Comparison of ENCODE assay signal across 29 mouse cellular contexts in genomic region chr19:45628649-45629048, GRCm38 (mm10). TPM values are rescaled to one million over a fixed set of nuclear protein-coding genes. Genes with fewer than 3 reads are reported as not detected.
A peak's percentile ranks its signal among the peaks of the same experiment; 100 is the strongest.
DNase-seq lines count a peak whose midpoint lies in the region; ATAC-seq and TF ChIP-seq lines count a peak whose summit lies in the region.
"Had no signal": no experiment of that assay in that cellular context is flagged by ENCODE, and none has a peak within 500 bp of the region (broad histone marks: within the 10 kb centered on the region; RNA-seq: fewer than 3 reads in every experiment).

No protein-coding gene starts in this region.

- H3K9ac ChIP-seq in kidney, embryonic 14.5 days (ENCODE audit: low read depth, low read length): no peak overlapping the region
- H3K9ac ChIP-seq in kidney, postnatal 0 days (ENCODE audit: low read depth, low read length): no peak overlapping the region
- H3K9ac ChIP-seq: embryonic facial prominence, embryonic 13.5 days; forebrain, embryonic 12.5 days; forebrain, embryonic 15.5 days; heart, embryonic 12.5 days; heart, embryonic 15.5 days; hindbrain, embryonic 13.5 days had no signal

- H3K4me3 ChIP-seq in kidney, embryonic 14.5 days (ENCODE audit: low read length): no peak overlapping the region
- no peak overlapping the region for H3K4me3 ChIP-seq in kidney, postnatal 0 days (replicated peaks; ENCODE audit: low read depth, low read length)
- no peak overlapping the region for H3K4me3 ChIP-seq in limb, embryonic 10.5 days
- H3K4me3 ChIP-seq: embryonic facial prominence, embryonic 10.5 days; embryonic facial prominence, embryonic 13.5 days; erythroblast, embryonic 14.5 days; forebrain, embryonic 12.5 days; forebrain, embryonic 15.5 days; gastrocnemius, adult 2 months; heart, embryonic 12.5 days; heart, embryonic 15.5 days; hindbrain, embryonic 10.5 days; hindbrain, embryonic 13.5 days had no signal

- no peak for TF ChIP-seq CTCF in kidney, postnatal 0 days (IDR thresholded peaks at IDR 0.05; ENCODE audit: low read depth)

- no peaks in the 10 kb centered on the region for H3K27me3 ChIP-seq in kidney, embryonic 14.5 days (ENCODE audit: control insufficient read depth, insufficient read depth, low read length)
- H3K27me3 ChIP-seq in kidney, postnatal 0 days (ENCODE audit: insufficient read depth, low read length): no peaks in the 10 kb centered on the region
- no peaks in the 10 kb centered on the region for H3K27me3 ChIP-seq in limb, embryonic 10.5 days (ENCODE audit: low read depth, poor library complexity, severe bottlenecking)
- H3K27me3 ChIP-seq: embryonic facial prominence, embryonic 13.5 days; forebrain, embryonic 15.5 days; heart, embryonic 12.5 days; heart, embryonic 15.5 days had no signal

- no peak overlapping the region for H3K4me2 ChIP-seq in kidney, embryonic 14.5 days (replicated peaks; ENCODE audit: low read depth, low read length)
- no peak overlapping the region for H3K4me2 ChIP-seq in kidney, postnatal 0 days (ENCODE audit: low read length)
- H3K4me2 ChIP-seq: embryonic facial prominence, embryonic 13.5 days; forebrain, embryonic 12.5 days; forebrain, embryonic 15.5 days; heart, embryonic 12.5 days; heart, embryonic 15.5 days; hindbrain, embryonic 13.5 days had no signal

- ATAC-seq in kidney, embryonic 14.5 days (ENCODE audit: low FRiP score, low TSS enrichment): peak; percentile 71
- peak; percentile 72 for ATAC-seq in kidney, postnatal 0 days (replicated peaks; ENCODE audit: low FRiP score, low read depth)
- ATAC-seq: activated CD4-positive, CD25-positive, alpha-beta regulatory T cell, adult 4 months; forebrain, embryonic 15.5 days; hindbrain, embryonic 16.5 days had no signal

- H3K36me3 ChIP-seq in kidney, embryonic 14.5 days (ENCODE audit: control insufficient read depth, insufficient read depth, low read length): no peaks in the 10 kb centered on the region; the same call in 1 of the 2 replicates
- H3K36me3 ChIP-seq in kidney, postnatal 0 days (ENCODE audit: insufficient read depth, low read length): peaks cover 13% of the 10 kb centered on the region; the same call in 1 of the 2 replicates
- peaks cover 27% of the 10 kb centered on the region for H3K36me3 ChIP-seq in limb, embryonic 10.5 days
- H3K36me3 ChIP-seq: forebrain, embryonic 12.5 days; hindbrain, embryonic 10.5 days had no signal

- 18% methylated on average over 6 of the region's 6 CpGs for WGBS in kidney, embryonic 14.5 days
- 25% methylated on average over 6 of the region's 6 CpGs for WGBS in kidney, postnatal 0 days
- 12% methylated on average over 6 of the region's 6 CpGs for WGBS in limb, embryonic 10.5 days

- no peak for DNase-seq in kidney, postnatal 25 days
- DNase-seq in kidney, postnatal 0 days (ENCODE audit: low spot score): peak; percentile 72
- DNase-seq in kidney, adult 18-20 months: no peak
- no peak for DNase-seq in limb, embryonic 10.5 days (ENCODE audit: low spot score)
- no peak for DNase-seq in cerebellum, postnatal 14 days
- no peak for DNase-seq in cerebellum, adult 8-10 months
- DNase-seq: adrenal gland, adult 8-10 months; adrenal gland, postnatal 25 days; cerebellum, adult 11-12 months; cerebellum, adult 9-11 months; cerebellum, postnatal 36 days; embryo, embryonic 11 days; gastrocnemius, adult 2 months; gastrocnemius, postnatal 14 days; heart, adult 11 months; heart, postnatal 10 days; heart, postnatal 36 days had no signal

- peak overlapping the region; percentile 30; the same call in 1 of the 2 replicates for H3K27ac ChIP-seq in kidney, embryonic 14.5 days (ENCODE audit: low read depth, low read length)
- no peak overlapping the region for H3K27ac ChIP-seq in kidney, postnatal 0 days
- peak overlapping the region; percentile 6; the same call in 1 of the 2 replicates for H3K27ac ChIP-seq in limb, embryonic 10.5 days
- H3K27ac ChIP-seq: embryonic facial prominence, embryonic 10.5 days; embryonic facial prominence, embryonic 13.5 days; forebrain, embryonic 12.5 days; forebrain, embryonic 15.5 days; gastrocnemius, adult 2 months; heart, embryonic 15.5 days; hindbrain, embryonic 10.5 days; hindbrain, embryonic 13.5 days had no signal

- H3K9me3 ChIP-seq in kidney, embryonic 14.5 days (ENCODE audit: control insufficient read depth, low read length): no peaks in the 10 kb centered on the region
- no peaks in the 10 kb centered on the region for H3K9me3 ChIP-seq in kidney, postnatal 0 days (replicated peaks; ENCODE audit: low read length)
- no peaks in the 10 kb centered on the region for H3K9me3 ChIP-seq in limb, embryonic 10.5 days (replicated peaks)
- H3K9me3 ChIP-seq: embryonic facial prominence, embryonic 10.5 days; embryonic facial prominence, embryonic 13.5 days; forebrain, embryonic 12.5 days; forebrain, embryonic 15.5 days; heart, embryonic 12.5 days; heart, embryonic 15.5 days; hindbrain, embryonic 10.5 days; hindbrain, embryonic 13.5 days had no signal

- 0 out of 2 replicates have a peak, but pooled peaks cover 4% of the 10 kb centered on the region for H3K4me1 ChIP-seq in kidney, embryonic 14.5 days (ENCODE audit: control insufficient read depth, insufficient read depth, low read length)
- no peaks in the 10 kb centered on the region for H3K4me1 ChIP-seq in kidney, postnatal 0 days (replicated peaks; ENCODE audit: insufficient read depth, low read length)
- peaks cover 24% of the 10 kb centered on the region for H3K4me1 ChIP-seq in limb, embryonic 10.5 days
- H3K4me1 ChIP-seq: embryonic facial prominence, embryonic 13.5 days; forebrain, embryonic 12.5 days; forebrain, embryonic 15.5 days; hindbrain, embryonic 13.5 days had no signal

RNA-seq across cellular contexts. Expression of gene Fbxw4, which starts 31.5 kb away (rescaled TPM):
- polyA plus RNA-seq in kidney, embryonic 14.5 days (2014; fragmentation: Nextera tagmentation; extraction: Ambion mirVana): 7.2 and 8.3 TPM in 2 replicates
- polyA plus RNA-seq in kidney, postnatal 0 days (2015; fragmentation: Nextera tagmentation; extraction: Ambion mirVana): 4.8 and 5.9 TPM in 2 replicates
- 3.9 and 5.3 TPM in 2 replicates for polyA plus RNA-seq in limb, embryonic 10.5 days (2016; fragmentation: Nextera tagmentation; extraction: Ambion mirVana)
